Mouse (Mus musculus) neutrophil, adult 5-6 weeks (primary cell): ENCODE data around the gene Hs6st1. TPM values are rescaled to one million over a fixed set of nuclear protein-coding genes. Genes with fewer than 3 reads are reported as not detected.
A peak's percentile ranks its signal among the peaks of the same experiment; 100 is the strongest.

Experiments
- ATAC-seq: fragments of 151-379, 151-347 bp; 2 replicates; pipeline ENCODE4 v1.8.0; 2017; ENCODE audit warnings: mild to moderate bottlenecking, moderate TSS enrichment; ENCODE audit not compliant: insufficient number of reproducible peaks, poor library complexity, low FRiP score, severe bottlenecking; ENCODE audit errors: extremely low read depth
- total RNA-seq: library from RNA; stranded (forward); fragments of 200-1000 nt; gene quantifications from 2 replicates; pipeline ENCODE4 v1.2.3, GENCODE M21; 2017

Gene Hs6st1
- total RNA-seq, 1 experiment from 2014 or later, result 12.7 TPM

GRCm38 (mm10) chr1:36114844-36115243 lies 46.6 kb downstream of the Hs6st1 start:
- no peak for ATAC-seq

GRCm38 (mm10) chr1:36116488-36116887 lies 48.3 kb downstream of the Hs6st1 start:
- ATAC-seq, result no peak

GRCm38 (mm10) chr1:36118061-36118685 lies 50.0 kb downstream of the Hs6st1 start:
- ATAC-seq, result no peak

GRCm38 (mm10) chr1:36118958-36119357 lies 50.8 kb downstream of the Hs6st1 start:
- no peak for ATAC-seq

DNA sequence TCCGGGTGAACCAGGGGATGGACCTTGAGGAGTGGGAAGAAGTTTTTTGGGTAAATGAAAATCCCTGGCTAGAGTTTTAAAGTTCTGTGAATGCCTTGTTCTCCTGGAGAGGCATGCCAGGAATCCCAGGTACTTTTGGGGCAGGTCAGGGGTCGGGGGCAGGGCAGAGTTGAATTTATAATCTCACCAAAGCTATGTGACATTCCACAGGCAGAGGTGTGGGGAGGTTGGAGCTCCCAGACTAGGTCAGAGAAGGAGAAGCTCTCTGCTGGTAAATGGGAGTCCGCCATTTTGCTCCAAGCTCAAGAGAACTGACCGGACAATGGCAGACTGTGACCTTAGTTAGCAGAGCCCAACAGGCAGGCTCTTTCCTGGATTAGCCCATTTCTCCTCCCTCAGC lies 51.2 kb downstream of the Hs6st1 start:
- no peak for ATAC-seq

- ATAC-seq, result no peak
These were observed 53.0 kb downstream of the Hs6st1 start for GRCm38 (mm10) chr1:36121172-36121571.

GRCm38 (mm10) chr1:36125076-36125475 lies 56.9 kb downstream of the Hs6st1 start:
- no peak for ATAC-seq

DNA sequence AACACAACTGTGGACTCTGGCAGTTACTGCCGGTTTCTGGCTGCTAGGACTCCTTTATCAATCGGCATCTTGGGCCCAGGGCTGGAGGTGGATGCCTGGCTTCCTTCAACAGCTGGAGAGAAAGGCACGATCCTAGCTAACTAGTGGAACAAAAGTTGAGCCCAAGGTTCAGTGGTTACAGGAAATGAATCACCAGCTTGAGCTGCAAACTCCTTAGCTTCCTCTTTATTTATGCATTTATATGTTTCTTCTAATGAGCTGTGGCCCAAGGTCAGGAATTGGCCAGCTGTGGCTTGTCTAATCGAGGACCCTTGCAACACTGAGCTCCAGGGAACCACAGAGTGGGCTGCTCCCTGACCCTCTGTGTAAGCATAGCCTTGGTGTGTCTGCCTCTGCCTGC lies 60.9 kb downstream of the Hs6st1 start:
- peak; percentile 8; the same call in 1 of the 2 replicates for ATAC-seq

- no peak for ATAC-seq
These were observed 61.7 kb downstream of the Hs6st1 start for GRCm38 (mm10) chr1:36129881-36130280.

- ATAC-seq, result no peak
These were observed 62.3 kb downstream of the Hs6st1 start for GRCm38 (mm10) chr1:36130307-36131035.

DNA sequence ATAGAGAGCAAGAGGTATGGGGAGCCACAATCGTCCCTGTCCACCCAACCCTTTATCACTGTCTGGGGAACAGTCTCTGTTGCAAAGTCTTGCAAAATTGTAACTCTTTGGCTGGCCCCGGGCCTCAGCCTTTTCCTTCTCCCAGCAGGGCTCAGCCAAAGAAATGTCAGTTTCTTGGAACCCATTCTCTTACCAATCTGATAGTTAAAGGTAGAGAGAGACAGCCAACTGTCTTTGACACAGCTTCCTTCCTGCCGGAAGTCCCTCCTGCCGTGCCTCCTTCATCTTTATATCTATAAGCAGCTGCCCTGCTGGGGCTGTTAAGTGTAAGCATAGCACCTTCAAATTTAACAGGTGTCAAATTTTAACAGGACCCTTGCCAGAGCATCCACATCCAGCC lies 63.0 kb downstream of the Hs6st1 start:
- no peak for ATAC-seq

GRCm38 (mm10) chr1:36131766-36132165 lies 63.6 kb downstream of the Hs6st1 start:
- ATAC-seq, result no peak

DNA sequence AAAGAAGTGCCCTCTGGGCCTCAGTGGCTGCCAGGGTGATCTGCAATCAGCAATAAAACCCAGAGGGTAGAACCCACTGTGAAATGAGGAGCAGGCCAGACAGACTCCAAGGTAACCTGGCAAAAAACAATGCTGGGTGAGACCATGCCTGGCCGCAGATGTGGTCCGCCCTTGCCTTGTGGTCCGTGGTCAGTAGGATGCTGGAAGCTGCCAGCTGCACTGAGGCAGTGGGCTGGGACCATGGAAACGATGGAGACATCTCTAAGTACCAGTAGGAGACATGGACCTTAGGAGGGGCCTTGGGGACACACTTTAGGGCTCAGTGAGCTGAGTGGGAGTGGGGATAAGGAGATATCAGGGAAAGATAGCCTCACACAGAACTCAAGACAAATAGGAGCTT lies 64.0 kb downstream of the Hs6st1 start:
- ATAC-seq, result no peak

- ATAC-seq, result no peak
These were observed 64.8 kb downstream of the Hs6st1 start for GRCm38 (mm10) chr1:36133041-36133440.

DNA sequence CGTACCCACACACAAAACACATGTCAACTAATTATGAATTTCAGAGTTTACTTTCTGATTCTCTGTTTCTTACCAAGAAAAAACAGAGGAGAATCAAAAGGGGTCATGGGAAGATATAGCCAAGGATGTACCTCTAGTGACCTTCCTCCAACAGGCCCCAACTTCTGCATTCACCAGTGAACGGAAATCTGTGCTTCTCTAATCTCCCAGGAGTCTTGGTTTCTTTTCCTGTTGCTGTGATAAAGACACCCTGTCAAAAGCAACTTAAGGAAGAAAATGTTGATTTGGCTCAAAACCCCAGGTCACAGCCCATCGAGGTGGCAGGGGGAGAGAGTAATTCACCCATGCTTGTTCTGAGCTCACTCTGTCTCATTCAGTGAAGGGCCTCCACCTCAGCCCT lies 65.4 kb downstream of the Hs6st1 start:
- no peak for ATAC-seq

- ATAC-seq, result peak; percentile 73; the same call in 1 of the 2 replicates
These were observed 66.4 kb downstream of the Hs6st1 start for GRCm38 (mm10) chr1:36134584-36134983.

DNA sequence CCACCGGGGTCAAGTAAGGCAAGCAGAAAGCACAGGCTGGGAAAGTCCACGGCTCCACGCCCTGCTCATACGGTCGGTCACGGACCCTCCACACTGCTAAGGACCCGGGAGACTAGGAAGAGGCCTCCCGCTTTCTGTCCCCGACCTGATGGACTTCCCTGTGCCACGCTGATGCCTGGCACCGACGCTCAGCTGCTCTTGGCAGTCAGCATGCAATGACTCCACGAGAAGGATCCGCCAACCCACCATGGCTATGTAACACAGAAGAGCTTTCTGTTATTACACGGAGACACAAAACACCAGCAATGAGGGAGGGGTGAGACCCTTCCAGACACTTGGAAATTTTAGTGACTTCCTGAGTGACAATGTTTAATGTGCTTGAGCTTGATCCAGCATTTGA lies 72.1 kb downstream of the Hs6st1 start:
- ATAC-seq, result no peak

DNA sequence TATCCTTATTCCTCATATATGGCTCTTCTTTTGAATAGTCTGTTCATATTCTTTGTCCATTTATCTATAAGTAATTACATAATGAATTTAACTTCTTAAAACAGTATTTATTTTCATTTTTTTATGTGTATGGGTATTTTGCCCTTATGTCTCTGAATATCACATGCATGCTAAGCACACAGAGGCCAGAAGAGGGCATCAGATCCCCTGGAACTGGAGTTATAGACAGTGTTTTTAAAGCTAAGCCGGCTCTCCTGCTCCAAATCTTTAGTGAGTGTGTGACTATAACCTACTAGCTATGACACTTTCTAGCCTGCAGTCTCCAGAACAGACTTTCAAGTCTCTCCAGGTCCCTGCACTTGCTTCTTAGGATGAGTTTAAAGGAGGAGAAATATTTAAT lies 76.8 kb downstream of the Hs6st1 start:
- ATAC-seq, result no peak

DNA sequence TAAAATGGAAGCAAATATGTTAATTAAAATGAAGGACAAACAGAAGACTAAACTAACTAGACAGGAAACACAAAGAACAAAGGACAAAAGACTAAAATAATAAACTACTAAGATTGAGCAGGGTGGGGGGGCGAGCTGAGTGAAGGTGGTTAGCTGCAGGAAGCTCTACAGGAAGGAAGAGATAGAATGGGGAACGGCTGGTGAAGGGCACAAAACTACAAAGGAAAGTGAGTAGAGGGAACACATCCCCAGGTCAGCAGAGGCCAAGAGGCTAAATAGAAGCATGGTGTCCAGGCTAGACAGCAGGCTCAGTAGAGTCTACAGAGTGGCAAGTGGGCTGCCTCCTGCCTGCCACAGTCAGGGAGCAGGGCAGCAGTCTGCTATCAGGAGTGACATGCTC lies 80.6 kb downstream of the Hs6st1 start:
- ATAC-seq, result no peak

GRCm38 (mm10) chr1:36149411-36149810 lies 81.2 kb downstream of the Hs6st1 start:
- ATAC-seq, result peak; percentile 70; the same call in 1 of the 2 replicates
